Mouse (Mus musculus) kidney, adult 2 months (tissue): Measurements from ENCODE around the gene Gsdma. TPM values are rescaled to one million over a fixed set of nuclear protein-coding genes. Genes with fewer than 3 reads are reported as not detected.
"Not testable (repeated sequence)": the region's sequence is repeated elsewhere in the genome, so short reads cannot be mapped to it uniquely, and the experiment has no call there.

Experiments
- DNase-seq: peaks from one replicate; pipeline ENCODE4 v3.0.0; 2021
- H3K27ac ChIP-seq: fragments of 200-500 bp; 2 replicates; pipeline ENCODE4 v1.5.1; 2012; ENCODE audit warnings: low read depth, low read length, control low read depth, inconsistent platforms; ENCODE audit not compliant: insufficient read depth
- H3K27me3 ChIP-seq: fragments of 200-500 bp; replicated peaks from 2 replicates; pipeline ENCODE4 v1.6.1; 2012; ENCODE audit warnings: mild to moderate bottlenecking, moderate library complexity, low read length, inconsistent platforms; ENCODE audit not compliant: control insufficient read depth, insufficient read depth
- H3K36me3 ChIP-seq: fragments of 200-500 bp; 2 replicates; pipeline ENCODE4 v1.6.1; 2012; ENCODE audit warnings: mild to moderate bottlenecking, moderate library complexity, low read length, inconsistent platforms; ENCODE audit not compliant: control insufficient read depth, insufficient read depth
- H3K4me1 ChIP-seq: fragments of 200-500 bp; 2 replicates; pipeline ENCODE4 v1.6.1; 2011; ENCODE audit warnings: low read length; ENCODE audit not compliant: control insufficient read depth, insufficient read depth
- H3K4me3 ChIP-seq: fragments of 200-500 bp; 2 replicates; pipeline ENCODE4 v1.5.1; 2011; ENCODE audit warnings: mild to moderate bottlenecking, low read depth, low read length, control low read depth; ENCODE audit not compliant: insufficient read depth
- CTCF ChIP-seq: fragments of 200-500 bp; conservative IDR thresholded peaks from 2 replicates; pipeline ENCODE4 v1.5.1; 2011; ENCODE audit warnings: low read depth, mild to moderate bottlenecking, control low read depth, low read length, moderate library complexity, mixed read lengths; ENCODE audit not compliant: insufficient read depth, insufficient read length
- POLR2A ChIP-seq: fragments of 200-500 bp; IDR thresholded peaks from one replicate; pipeline ENCODE4 v1.6.1; 2011; ENCODE audit warnings: low read depth, low read length, control low read depth
- WGBS: fragments of 180-500 bp; shearing (Covaris S2); methylation state at CpG from one replicate; pipeline ENCODE4 v1.1.7; 2018; 5-methylcytosine and 5-hydroxymethylcytosine counted together
- polyA plus RNA-seq: library from polyadenylated mRNA; depleted of rRNA; stranded (reverse); fragments of >200 nt; gene quantifications from 2 replicates; pipeline ENCODE4 v1.2.3, GENCODE M21; 2012

The Gsdma gene
- polyA plus RNA-seq, 1 experiment, result not detected

GRCm38 (mm10) chr11:98635312-98635970 lies 28.7 kb upstream of the Gsdma start:
- peak; percentile 26 for TF ChIP-seq CTCF
- 31% methylated on average over 10 of the region's 10 CpGs for WGBS
- H3K4me1 ChIP-seq, H3K27me3 ChIP-seq, H3K36me3 ChIP-seq, H3K27ac ChIP-seq, H3K4me3 ChIP-seq: not testable (repeated sequence)
- peak; percentile 36 for DNase-seq

DNA sequence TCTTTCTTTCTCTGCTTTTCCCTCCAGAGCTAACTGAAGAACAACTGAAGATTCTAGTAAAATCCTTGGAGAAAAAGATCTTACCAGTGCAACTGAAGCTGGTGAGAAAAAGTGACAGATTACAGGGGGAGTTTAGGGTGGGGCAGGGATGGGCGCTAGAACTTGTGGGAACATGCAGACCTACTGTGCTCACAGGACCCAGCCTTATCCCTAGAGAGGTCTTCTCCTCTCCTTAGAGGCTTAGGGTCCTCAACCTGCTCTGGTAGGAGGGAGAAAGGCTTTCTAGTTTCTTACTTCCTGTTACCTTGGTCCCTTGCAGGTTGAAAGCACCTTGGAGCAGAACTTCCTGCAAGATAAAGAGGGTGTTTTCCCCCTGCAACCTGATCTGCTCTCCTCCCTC lies 26.6 kb upstream of the Gsdma start:
- no peaks in the 10 kb centered on the region for H3K4me1 ChIP-seq
- no peaks in the 10 kb centered on the region for H3K36me3 ChIP-seq
- no peak for DNase-seq
- H3K27ac ChIP-seq, result no peak overlapping the region
- TF ChIP-seq POLR2A (no peak), CTCF (no peak)
- 86% methylated on average over 1 of the region's 1 CpGs for WGBS
- no peak overlapping the region for H3K4me3 ChIP-seq
- no peaks in the 10 kb centered on the region for H3K27me3 ChIP-seq

DNA sequence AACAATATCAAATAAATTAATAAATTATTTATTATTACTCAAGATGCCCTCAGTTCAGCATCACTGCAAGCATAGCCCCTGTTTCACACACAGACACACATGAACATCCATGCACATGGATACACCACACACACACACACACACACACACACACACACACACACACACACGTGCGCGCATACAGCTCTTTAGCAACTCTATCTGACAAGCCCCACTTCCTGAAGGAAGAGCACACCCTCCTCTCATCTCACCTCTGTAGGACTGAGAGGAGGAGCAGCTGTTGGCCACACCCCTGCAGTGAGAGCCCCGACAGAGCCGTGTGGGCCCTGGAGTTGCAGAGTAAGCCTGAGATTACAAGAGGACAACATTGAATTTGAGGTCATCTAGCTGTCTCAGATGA lies 24.1 kb upstream of the Gsdma start:
- WGBS, result 62% methylated on average over 5 of the region's 5 CpGs
- no peak for DNase-seq

GRCm38 (mm10) chr11:98644757-98645156 lies 19.4 kb upstream of the Gsdma start:
- H3K4me3 ChIP-seq, result no peak overlapping the region
- no peaks in the 10 kb centered on the region for H3K27me3 ChIP-seq
- peak overlapping the region; percentile 37; the same call in 1 of the 2 replicates for H3K27ac ChIP-seq
- peaks cover 12% of the 10 kb centered on the region; the same call in 1 of the 2 replicates for H3K4me1 ChIP-seq
- H3K36me3 ChIP-seq, result no peaks in the 10 kb centered on the region
- 53% methylated on average over 3 of the region's 3 CpGs for WGBS
- TF ChIP-seq POLR2A (no peak), CTCF (no peak)
- DNase-seq, result peak; percentile 70

More for the DNA sequence above, 24.1 kb upstream of the Gsdma start:
- Histone ChIP-seq H3K4me3 (no peak overlapping the region), H3K27ac (no peak overlapping the region), H3K4me1 (0 out of 2 replicates have a peak, but pooled peaks cover 2% of the 10 kb centered on the region), H3K27me3 (no peaks in the 10 kb centered on the region), H3K36me3 (no peaks in the 10 kb centered on the region)
- TF ChIP-seq POLR2A, result no peak
- TF ChIP-seq CTCF, result no peak

DNA sequence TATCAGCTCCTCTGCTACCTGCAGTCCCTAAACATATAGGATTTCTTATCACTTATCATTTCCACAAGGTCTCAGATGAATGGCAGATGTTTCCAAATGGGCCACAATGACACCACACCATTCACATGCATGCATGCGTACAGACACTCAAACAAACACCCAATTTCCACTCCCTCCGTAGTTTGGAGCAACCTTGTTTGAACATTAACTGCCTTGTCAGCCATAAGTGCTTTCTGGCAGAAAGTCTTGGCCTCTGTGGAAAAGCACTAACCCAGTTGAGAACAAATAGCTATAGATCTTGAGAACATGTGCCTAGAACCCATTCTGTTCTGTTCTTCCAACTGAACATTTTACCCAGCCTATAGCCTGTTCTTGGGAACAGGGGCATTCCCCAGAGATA lies 18.2 kb upstream of the Gsdma start:
- Histone ChIP-seq H3K4me1 (peaks cover 12% of the 10 kb centered on the region; the same call in 1 of the 2 replicates), H3K36me3 (no peaks in the 10 kb centered on the region), H3K4me3 (no peak overlapping the region), H3K27me3 (no peaks in the 10 kb centered on the region), H3K27ac (no peak overlapping the region)
- no peak for TF ChIP-seq POLR2A
- TF ChIP-seq CTCF, result no peak
- WGBS, result 28% methylated on average over 2 of the region's 2 CpGs
- DNase-seq, result peak; percentile 69

DNA sequence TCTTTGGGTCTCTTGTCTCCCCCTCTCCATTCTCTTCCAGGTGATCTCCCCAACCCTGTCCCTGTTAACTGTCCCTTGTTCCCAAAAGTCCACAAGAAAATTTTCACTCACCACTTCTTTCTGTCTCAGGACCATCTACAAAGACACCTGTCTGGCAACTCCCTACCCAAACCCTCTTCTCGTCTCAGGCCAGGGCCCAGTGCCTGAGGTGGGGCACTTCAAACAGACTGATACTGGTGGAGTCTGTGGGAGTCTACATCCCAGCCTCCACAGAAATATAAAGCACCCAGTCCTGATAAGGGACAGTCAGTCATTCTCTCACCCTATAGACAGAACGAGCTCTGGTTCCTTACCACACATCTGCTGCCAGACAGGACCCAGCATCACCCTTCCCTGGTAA lies 17.7 kb upstream of the Gsdma start, which contains the start of gene Gsdma2:
Gene Gsdma2, plus strand, starts transcription at position 301 of the 400 bp plus-strand sequence.
- 50% methylated on average over 2 of the region's 2 CpGs for WGBS
- Histone ChIP-seq H3K27me3 (no peaks in the 10 kb centered on the region), H3K4me3 (no peak within 1 kb of the TSS), H3K36me3 (no peaks in the 10 kb centered on the region), H3K4me1 (peaks cover 12% of the 10 kb centered on the region; the same call in 1 of the 2 replicates), H3K27ac (peak within 1 kb of the TSS; percentile 6; the same call in 1 of the 2 replicates)
- TF ChIP-seq POLR2A (no peak), CTCF (no peak)
- DNase-seq, result no peak

DNA sequence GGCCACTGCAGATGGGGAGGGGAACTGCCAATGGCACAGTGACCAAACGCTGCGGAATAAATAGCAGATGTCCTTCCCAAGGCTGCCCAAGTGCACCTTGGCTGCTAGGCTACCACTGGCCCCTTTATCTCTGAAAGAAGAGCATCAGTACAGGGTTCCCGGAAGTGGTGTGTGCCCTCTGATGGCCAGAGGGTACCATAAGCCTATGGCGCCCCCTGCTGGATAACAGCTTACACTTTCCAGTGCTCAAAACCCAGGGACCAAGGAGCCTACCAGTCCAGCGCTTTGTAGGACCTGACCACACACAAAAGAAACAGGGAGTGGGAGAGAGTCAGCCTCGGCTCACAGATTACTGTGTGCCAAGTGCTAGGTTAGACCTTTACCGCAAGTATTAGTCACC lies 9.1 kb upstream of the Gsdma start:
- WGBS, result 15% methylated on average over 7 of the region's 7 CpGs
- DNase-seq, result peak; percentile 58
- H3K4me3 ChIP-seq, result not testable (repeated sequence)

More for the DNA sequence above, 9.1 kb upstream of the Gsdma start:
- H3K4me1 ChIP-seq, H3K27me3 ChIP-seq, H3K27ac ChIP-seq, H3K36me3 ChIP-seq: not testable (repeated sequence)
- peak; percentile 66 for TF ChIP-seq CTCF
